Mouse (Mus musculus): ENCODE measurements around the gene 1810010H24Rik. TPM values are rescaled to one million over a fixed set of nuclear protein-coding genes. Genes with fewer than 3 reads are reported as not detected.
A peak's percentile ranks its signal among the peaks of the same experiment; 100 is the strongest.
"Not testable (repeated sequence)": the region's sequence is repeated elsewhere in the genome, so short reads cannot be mapped to it uniquely, and the experiment has no call there.

1810010H24Rik gene
- total RNA-seq (2021): 1 to 10 TPM; 2.7 to 3.8 TPM
- long read RNA-seq, experiment 1, partial matches to known transcripts: 5 of 6 reads
- long read RNA-seq, experiment 1, other reads (novel, unspliced or antisense): 1 of 6 reads
- long read RNA-seq, experiment 2, partial matches to known transcripts: 4 of 8 reads
- long read RNA-seq, experiment 2, other reads (novel, unspliced or antisense): 4 of 8 reads

DNA sequence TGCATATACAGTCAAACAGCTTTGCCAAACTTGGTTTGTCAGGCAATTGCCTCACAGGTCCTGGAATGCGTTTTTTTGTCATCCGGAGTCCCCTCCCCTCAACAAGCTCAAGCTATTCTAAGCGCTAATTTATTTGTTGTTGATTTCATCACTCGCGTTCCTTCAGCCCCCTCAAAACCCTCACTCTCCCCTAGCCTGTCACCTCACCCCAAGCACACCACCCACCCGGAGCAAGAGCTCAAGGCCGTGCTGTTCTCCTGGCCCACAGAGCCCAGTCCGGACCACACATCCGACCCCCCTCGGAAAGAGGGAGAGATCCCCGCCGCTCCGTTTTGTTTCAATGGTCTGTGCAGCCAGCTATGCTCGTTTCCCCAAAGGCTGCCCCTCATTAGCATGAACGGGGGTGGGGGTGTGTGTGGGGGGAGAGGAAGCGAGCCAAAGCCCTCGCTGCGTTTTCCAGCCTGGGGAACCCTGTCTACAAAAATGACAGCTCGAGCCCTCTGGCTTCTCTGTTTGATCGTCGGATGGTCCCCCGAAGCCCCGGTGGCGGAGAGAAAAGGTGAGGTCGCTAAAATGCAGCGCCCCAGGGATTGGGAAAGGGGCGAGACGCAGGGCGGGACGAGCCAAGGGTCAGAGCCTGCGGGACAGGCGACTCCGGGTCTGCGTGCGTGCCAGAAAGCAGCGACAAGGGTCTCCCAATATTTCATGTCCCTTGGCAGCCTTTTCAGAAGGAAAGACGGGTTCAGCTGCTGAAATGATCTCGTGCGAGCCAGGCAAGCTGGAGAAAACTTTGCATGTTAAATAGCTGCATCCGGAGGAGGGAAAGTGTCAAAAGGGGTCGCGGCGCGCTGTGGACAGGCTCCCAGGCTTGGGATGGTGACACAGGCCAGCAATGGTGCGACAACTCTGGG, at the start of gene 1810010H24Rik:
Gene 1810010H24Rik, plus strand, starts transcription at position 271 of the 911 bp plus-strand sequence.
- intact Hi-C loops (cut with DNase I): no loop called here

DNA sequence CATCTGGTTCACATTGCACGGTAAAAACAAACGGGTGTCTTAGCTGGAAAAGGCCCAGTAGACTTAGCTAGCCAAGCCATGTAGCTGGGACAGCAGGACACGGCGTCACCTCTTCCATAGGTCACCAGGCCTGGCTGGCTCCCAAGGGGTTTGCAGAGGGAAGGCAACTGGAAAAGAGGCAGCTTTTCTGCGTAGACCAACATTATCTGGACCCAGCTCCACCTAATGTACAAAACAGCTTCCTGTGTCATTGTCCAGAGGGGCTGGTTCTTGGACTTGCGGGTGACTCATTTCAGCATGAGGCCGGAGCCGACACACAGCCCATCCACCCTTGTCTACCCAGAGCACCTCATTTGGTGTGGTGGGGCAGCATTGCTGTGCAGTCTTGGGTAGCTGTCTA, 49.3 kb upstream of the 1810010H24Rik start:
- intact Hi-C loops (cut with DNase I): no loop called here
- no peak for DNase-seq (ENCODE audit: low spot score in 2 of 2)

More for the DNA sequence above, at the start of gene 1810010H24Rik:
- DNase-seq (ENCODE audit: low spot score in 2 of 2): no peak

DNA sequence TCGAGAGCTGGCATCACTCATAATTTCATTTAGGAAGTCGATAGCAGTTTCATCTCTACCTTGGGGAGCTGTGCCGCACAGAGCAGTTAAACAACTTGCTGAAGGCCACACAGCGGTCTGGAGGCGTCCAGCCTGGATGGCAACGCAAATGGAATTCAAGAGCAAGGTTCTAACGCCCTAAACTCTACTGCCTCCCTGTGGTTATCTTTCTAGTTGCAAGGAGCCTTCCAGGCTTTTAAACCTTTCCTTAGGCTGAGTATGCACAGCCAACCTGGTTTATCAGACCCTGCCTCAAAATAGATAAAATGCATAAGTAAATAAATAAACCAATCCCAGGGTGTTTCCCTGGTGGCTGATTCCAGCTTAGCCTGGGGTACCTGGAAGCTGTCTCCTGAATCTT, 45.0 kb upstream of the 1810010H24Rik start:
- DNase-seq (ENCODE audit: low spot score in 2 of 2): peak; percentile 74 to 79
- intact Hi-C loops (cut with DNase I): loop anchor here (5.0 kb wide), 1 partner anchor 133 kb away; no protein-coding TSS in a partner anchor

DNA sequence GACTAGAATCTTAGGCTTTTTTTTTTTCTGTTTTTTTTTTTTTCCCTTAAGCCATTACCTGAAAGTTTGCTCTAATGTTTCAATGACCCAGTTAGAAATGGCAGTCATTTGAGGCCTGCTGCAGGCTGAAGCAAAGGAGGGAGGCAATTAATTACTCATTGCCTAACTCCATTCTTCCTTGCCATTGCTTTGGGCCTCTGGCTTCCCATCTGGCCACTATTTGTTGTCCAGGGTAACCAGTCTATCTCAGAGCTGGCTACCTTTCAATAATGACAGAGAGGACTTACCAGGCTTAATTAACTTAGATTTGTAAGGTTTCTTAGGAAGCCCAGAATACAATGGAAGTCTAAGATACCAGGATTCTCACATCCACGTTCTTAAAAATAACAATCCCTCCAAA, 43.7 kb upstream of the 1810010H24Rik start:
- intact Hi-C loops (cut with DNase I): loop anchor here (5.0 kb wide), 1 partner anchor 134 kb away; no protein-coding TSS in a partner anchor
- no peak for DNase-seq (ENCODE audit: low spot score in 2 of 2)

DNA sequence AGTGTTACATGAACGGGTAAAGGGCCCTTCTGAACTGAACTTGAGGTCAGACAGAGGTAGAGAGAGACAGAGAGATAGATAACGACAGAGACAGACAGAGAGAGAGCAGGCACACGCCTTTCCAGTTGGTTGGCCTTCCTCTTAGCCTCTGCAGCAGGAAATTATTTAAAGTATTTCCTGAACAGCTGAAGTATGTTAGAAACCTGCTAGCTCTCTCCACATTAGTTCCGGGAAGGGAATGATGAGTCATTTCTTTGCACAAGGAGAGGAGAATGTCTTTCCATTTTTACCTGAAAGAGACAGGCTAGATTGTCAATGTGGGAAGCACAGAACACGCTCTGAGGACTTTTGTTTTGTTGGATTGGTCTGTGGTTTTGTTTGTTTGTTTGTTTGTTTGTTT, 43.1 kb upstream of the 1810010H24Rik start:
- intact Hi-C loops (cut with DNase I): loop anchor here (5.0 kb wide), 1 partner anchor 135 kb away; no protein-coding TSS in a partner anchor

DNA sequence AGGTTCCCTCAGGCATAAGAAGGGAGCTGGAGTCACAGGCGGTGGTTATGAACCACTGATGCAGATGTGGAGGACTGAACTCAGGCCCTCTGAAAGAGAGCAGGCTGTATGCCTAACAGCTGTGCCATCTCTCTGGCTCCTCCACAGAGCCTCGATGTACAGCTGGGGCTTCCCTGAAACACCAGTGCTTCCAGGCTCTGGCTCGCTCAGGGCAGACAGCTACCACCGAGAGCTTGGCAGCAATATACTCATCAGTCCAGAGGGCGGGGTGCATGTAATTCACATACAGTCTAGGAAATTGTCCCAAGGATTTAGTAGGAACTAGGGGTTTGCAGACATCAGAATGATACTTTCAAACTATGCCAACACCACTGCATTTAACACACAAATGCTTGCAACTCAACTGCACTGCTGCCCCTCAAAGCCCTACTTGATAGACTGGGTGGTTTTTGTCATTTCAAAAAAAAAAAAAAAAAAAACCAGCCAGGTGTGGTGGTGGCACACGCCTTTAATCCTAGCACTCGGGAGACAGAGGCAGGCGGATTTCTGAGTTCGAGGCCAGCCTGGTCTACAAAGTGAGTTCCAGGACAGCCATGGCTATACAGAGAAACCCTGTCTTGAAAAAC, 39.4 kb upstream of the 1810010H24Rik start:
- intact Hi-C loops (cut with DNase I): not testable (repeated sequence)

More for the DNA sequence above, 43.1 kb upstream of the 1810010H24Rik start:
- no peak for DNase-seq (ENCODE audit: low spot score in 2 of 2)

DNA sequence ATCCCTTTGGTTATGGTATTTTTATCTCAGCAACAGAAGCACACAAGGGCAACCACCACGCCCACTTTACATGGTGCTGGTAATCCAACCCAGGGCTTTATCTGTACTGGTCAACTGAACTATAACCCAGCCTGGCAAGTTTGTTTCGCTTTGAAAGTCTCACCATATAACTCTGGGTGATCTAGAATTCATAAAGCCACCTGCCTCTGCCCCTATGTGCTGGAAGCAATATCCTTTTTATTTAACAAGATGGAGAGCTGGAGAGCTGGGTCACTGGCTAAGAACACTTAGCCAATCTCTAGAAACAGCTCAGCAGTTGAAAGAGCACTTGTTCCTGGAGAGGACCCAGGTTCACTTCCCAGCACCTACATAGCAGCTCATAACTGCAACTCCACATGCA, 38.1 kb upstream of the 1810010H24Rik start:
- DNase-seq (ENCODE audit: low spot score in 2 of 2): no peak
- intact Hi-C loops (cut with DNase I): no loop called here

More for the DNA sequence above, 39.4 kb upstream of the 1810010H24Rik start:
- not testable (repeated sequence) for DNase-seq (ENCODE audit: low spot score in 2 of 2)

DNA sequence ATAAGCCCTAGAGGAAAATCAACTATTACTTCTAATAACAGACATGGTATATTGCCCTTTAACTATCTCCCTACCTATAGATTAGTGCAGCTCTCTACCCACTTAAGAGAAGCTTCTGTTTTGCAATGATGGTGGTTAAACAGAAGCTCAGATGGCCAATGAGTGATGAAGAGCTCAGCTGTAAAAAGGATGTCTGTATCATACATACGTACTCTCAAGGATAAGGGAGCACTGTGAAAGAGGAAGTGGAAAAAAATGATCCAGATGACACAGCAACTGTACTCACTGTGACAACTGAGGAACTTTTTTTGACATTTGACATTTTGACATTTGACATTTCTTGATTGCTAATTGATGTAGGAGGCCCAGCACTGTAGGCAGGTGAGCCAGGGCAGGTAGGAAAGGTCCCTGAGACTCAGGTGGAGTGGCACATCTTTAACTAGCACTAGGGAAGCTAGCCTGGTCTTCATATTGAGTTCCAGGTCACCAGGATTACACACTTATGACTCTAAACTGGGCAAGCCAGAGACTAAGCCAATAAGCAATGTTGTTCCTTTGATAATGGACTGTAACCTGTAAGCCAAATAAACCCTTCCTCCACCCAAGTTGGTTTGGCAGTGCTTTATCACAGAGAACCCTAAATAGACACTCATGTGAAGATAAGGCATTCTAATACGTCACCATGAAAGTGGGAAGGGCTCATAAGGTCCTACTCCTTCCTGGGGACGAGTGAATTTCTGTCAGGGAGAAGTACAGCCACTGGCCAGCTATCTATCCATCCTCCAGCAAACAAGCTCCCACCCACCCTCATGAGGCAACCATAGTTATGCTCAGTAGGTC, 31.0 kb upstream of the 1810010H24Rik start:
- intact Hi-C loops (cut with DNase I): no loop called here
- DNase-seq (ENCODE audit: low spot score in 2 of 2): no peak

DNA sequence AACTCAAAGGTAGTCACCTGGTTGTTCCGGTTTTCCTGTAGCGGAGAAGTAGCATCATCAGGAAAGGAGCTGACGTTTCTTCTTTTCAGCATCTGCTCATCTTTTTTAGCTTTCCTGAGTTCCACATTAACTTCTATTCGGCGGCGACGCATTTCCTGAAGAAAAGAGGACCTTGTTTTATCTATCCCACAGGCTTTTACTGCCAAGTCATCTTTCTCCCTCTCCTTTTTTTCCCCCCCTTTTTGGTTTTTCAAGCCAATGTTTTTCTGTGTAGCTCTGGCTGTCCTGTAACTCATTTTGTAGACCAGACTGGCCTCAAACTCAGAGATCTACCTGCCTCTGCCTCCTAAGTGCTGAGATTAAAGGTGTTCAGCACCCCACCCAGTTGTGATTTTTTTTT, 29.0 kb upstream of the 1810010H24Rik start:
- DNase-seq (ENCODE audit: low spot score in 2 of 2); intact Hi-C loops (cut with DNase I): not testable (repeated sequence)

DNA sequence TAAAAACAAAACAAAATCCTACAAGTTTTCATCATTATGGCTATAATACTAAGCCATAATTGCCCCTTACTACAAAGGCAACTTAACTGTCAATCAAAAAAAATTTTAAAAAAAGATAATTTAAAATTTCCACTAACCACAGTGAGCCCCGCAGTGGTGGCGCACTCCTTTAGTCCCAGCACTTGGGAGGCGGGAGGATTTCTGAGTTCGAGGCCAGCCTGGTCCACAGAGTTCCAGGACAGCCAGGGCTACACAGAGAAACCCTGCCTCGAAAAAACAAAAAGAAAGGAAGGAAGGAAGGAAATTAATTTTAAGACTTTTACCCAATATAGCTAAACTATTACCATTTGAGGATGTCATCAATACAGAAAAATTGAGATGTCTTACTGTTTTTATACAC, 27.5 kb upstream of the 1810010H24Rik start:
- no peak for DNase-seq (ENCODE audit: low spot score in 2 of 2)
- intact Hi-C loops (cut with DNase I): no loop called here

DNA sequence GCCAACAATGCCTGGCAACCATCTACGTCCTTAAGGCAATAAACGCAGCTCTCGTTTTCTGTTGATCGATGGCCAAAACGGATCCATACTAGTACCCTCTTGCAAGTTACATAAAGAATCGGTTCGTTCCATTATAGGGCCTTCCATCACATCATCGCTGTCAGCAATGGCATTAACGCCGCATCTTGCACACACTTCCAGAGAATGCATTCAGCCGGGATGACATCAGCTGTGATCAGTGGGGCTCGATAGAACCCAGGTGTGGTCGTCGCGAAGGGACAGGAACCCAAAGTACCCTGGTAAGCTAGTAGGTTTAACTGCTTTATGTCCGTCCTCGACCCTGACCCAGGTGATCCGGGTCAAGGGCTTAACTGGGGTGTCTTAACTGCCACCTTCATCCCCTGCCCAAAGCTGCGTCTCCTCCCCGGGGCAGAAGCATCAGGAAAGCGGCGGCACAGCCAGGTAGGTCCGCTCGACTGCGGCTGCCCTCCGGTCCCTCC, 26.8 kb upstream of the 1810010H24Rik start:
- peak in 1 of 2 experiments; percentile 38 for DNase-seq (ENCODE audit: low spot score in 2 of 2)
- intact Hi-C loops (cut with DNase I): no loop called here

DNA sequence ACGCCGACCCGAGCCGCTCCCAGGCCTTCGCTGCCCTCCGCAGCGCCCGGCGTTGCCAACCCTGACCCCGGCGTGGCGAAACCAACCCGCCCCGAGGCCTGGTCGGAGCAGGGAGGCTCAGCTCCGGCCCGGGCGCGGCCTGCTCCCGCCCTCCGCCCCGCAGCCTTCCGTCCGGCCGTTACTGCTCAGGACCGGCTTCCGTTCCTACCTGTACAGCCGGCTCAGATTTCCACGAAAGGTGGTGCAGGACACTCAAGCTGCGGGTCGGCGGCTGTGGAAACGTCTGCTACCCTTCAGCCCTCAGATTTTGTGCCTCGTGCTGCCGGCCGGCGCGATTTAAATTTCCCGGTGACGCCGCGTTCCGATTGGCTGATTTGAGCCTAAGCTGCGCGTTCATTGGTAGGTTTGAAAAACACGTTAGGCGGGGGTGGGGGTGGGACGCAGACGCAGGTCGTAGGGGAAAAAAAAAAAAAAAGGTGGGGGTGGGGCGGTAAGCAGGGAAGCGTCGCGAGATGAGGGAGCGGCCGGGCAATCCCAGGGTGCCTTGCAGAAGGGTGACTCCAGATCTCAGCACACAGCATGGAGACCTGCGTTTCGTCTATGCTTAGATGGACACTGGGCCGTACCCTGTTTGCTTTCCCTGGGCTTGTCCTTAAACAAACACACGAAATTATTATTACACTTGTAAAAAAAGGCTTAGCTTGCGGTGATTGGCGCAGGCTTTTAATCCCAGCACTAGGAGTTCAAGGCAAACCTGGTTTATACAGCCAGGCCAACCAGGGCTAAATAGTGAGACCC, 26.1 kb upstream of the 1810010H24Rik start, which contains the start of gene Kpna2:
Gene Kpna2, minus strand, starts transcription at position 391 of the 798 bp plus-strand sequence.
- DNase-seq (ENCODE audit: low spot score in 2 of 2): peak; percentile 93
- intact Hi-C loops (cut with DNase I): no loop called here

DNA sequence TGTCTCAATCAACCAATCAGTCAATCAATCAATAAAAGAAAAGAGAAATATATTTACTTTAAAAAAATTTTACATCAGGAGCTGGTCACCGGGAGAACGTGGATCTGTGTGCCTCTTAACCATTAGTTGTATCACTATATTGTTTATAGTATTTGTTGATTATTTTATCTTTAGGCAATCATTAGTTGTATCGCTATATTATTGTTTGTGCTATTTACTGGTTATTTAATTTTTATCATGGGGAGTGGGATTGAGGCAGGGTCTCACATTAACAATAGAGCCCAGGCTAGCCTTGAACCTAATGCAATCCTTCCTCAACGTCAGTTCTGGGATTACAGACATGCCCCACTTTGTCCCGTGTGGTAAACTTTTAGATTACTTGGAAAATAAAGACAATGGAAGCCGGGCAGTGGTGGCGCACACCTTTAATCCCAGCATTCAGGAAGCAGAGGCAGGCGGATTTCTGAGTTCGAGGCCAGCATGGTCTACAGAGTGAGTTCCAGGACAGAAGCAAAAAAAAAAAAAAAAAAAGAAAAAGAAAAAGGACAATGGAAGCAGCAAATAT, 25.4 kb upstream of the 1810010H24Rik start:
- DNase-seq (ENCODE audit: low spot score in 2 of 2): no peak
- intact Hi-C loops (cut with DNase I): no loop called here

DNA sequence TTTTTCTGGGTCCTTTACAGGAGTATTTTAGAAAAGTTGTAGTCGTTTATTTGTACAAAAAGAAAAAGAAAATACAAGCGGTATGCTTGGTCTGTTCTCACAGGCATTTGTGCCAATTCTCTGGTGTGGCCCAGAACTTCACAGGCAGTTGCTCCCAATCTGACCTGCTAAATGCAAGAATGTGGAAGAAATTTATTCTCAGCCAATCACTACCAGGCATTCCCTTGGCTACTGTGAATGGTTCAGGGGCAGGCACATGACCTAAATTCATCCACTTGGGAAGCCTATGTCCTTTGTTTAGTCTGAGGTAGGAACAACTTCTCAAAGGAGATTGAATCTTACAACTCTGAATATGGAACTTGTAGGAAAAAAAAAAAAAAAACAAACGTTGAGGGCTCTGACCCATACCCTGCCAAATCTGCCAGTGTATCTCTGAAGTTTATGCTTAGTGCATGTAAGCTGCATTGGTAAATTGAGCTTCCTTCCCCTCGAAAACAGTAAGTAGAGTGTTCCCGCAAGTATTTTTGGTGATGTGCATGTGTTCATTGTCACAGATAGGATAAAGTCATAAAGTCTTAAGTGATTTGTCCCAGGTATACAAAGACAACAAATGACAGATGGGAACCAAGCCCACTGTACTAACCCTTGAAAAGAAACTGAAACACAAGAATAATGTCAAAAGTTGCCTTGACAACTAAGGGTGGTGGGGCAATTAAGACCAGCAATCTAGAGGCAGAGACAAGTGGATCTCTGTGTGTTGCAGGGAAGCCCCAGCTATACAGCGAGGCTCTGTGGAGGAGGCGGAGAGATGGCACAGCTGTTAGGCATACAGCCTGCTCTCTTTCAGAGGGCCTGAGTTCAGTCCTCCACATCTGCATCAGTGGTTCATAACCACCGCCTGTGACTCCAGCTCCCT, 23.5 kb upstream of the 1810010H24Rik start:
- intact Hi-C loops (cut with DNase I): loop anchor here (1.0 kb wide), 1 partner anchor 11 kb away; no protein-coding TSS in a partner anchor
- DNase-seq (ENCODE audit: low spot score in 2 of 2): peak in 1 of 2 experiments; percentile 38

DNA sequence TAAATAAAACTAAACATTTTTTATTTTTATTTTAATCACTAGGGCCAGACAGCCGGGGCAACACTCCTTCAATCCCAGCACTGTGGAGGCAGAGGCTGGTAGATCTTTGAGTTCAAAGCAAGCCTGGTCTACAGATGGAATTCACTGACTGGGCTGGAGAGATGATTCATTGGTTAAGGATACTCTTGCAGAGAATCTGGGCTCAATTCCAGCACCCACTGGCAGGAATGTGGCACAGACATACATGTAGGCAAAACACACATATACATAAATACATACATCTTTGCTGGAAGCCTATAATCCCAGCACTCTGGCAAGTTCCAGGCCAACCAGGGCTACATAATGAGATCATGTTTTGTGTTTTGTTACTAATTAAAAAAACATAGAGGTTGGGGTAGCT, 19.9 kb upstream of the 1810010H24Rik start:
- intact Hi-C loops (cut with DNase I): no loop called here
- no peak for DNase-seq (ENCODE audit: low spot score in 2 of 2)

DNA sequence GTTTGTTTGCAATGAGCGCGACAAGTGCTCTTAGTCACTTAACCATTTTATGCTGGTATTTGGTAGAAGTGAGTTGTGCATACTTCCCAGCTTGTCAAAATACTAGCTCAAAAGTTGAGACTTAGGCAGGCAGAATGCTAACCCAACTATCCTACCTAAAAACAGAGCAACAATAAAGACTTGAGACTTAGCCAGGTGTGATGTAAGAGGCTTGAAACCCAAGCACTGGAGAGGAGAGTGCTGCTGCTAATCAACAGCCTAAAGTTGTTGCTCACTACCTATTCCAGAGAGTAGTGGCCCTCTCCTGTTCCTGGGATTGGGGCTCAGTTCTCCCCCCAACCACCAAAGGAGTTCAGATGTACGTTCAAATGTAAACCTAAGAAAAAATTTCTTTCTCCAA, 15.0 kb upstream of the 1810010H24Rik start:
- intact Hi-C loops (cut with DNase I): no loop called here
- no peak for DNase-seq (ENCODE audit: low spot score in 2 of 2)

DNA sequence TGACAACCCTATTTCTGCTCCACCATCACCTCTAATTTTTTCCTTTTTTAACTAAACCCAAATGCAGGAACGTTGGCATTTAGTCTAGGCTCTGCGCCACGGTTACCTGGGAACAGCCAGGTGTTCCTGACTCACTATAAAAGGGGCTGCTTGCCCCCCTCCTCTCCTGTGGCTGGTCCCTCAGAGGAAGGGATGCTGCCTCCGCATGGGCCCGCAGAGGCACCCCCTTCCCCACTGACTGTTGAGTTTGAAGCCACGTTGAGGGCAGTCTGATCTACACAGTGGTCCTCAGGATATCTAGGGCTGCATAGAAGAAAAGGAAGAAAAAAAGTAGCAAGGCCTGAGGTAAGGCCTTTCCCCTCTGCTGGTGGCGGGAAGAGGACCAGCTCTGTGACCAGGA, 14.3 kb upstream of the 1810010H24Rik start:
- intact Hi-C loops (cut with DNase I): no loop called here
- no peak for DNase-seq (ENCODE audit: low spot score in 2 of 2)

Measured in left cerebral cortex, postnatal 14 days (tissue).